Mouse (Mus musculus): ENCODE results near the gene Ttc28. TPM values are rescaled to one million over a fixed set of nuclear protein-coding genes. Genes with fewer than 3 reads are reported as not detected.

Ttc28 gene
- total RNA-seq, 2 experiments from 2014 or later: 3.9 to 4.2 TPM

DNA sequence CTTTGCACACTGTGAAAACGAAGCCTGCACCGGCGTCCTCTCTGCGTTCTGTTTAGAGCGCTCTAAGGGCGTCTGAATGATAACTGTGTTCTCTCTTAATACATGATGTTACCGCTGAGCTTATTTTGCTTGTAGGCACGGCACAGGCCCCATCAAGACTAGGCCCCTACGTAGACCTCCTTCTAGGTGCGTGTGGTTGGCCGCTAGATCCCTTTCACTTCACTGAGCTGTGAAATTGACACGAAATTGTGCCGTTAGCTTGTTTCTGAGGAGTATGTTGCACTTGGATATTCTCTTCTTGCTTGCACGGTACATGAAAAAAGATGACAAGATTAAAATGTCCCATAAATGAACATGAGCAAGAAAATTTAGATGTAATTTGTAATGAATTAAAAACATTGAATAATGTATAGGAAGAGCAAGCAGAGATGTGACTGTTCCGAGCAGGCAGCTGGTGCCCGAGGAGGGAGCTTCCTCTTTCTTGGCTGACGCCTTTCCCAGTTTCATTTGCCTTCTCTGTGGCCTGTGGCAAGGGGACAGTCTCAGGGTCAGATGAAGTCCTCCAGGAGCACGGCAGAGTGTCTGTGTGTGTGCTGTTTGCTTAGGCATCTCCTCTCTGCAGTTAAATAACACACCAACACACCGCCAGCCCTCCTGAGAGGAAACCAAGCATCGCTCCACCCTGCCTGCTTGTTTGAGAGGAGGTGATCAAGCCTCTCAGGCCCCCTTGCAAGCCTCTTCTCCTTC is 261.7 kb downstream of the Ttc28 start:
- no peak for ATAC-seq (replicated peaks; ENCODE audit: low FRiP score, poor library complexity, severe bottlenecking)

GRCm38 (mm10) chr5:111142837-111143236 is 263.2 kb downstream of the Ttc28 start:
- ATAC-seq (replicated peaks; ENCODE audit: low FRiP score, poor library complexity, severe bottlenecking): no peak

- no peak for ATAC-seq (replicated peaks; ENCODE audit: low FRiP score, poor library complexity, severe bottlenecking)
Observed at GRCm38 (mm10) chr5:111144411-111144810, 264.8 kb downstream of the Ttc28 start.

- no peak for ATAC-seq (replicated peaks; ENCODE audit: low FRiP score, poor library complexity, severe bottlenecking)
Observed at GRCm38 (mm10) chr5:111150581-111150980, 271.0 kb downstream of the Ttc28 start.

- no peak for ATAC-seq (replicated peaks; ENCODE audit: low FRiP score, poor library complexity, severe bottlenecking)
Observed at GRCm38 (mm10) chr5:111151882-111152759, 272.5 kb downstream of the Ttc28 start.

- ATAC-seq (replicated peaks; ENCODE audit: low FRiP score, poor library complexity, severe bottlenecking): no peak
Observed at GRCm38 (mm10) chr5:111154586-111154985, 275.0 kb downstream of the Ttc28 start.

- no peak for ATAC-seq (replicated peaks; ENCODE audit: low FRiP score, poor library complexity, severe bottlenecking)
Observed at GRCm38 (mm10) chr5:111155271-111155670, 275.7 kb downstream of the Ttc28 start.

GRCm38 (mm10) chr5:111155928-111156327 is 276.3 kb downstream of the Ttc28 start:
- no peak for ATAC-seq (replicated peaks; ENCODE audit: low FRiP score, poor library complexity, severe bottlenecking)

DNA sequence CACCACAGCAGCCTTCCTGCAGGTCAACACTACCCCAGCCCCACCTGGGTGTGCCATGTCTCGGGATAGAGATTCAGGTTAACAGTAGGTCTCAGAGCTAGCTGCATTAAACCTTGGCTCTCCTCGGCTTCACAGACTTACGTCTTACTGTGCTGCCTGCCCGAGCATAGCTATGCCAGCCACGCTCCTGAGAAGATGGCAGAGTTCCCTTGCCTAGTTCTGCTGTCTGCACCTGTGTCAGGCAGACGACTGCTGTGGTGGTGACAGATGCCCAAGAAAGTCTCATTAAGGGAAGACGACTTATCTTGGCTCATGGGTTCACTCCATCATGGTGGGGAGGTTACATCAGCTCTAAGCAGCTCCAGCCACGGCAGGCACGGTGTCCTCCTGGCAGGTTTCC is 278.7 kb downstream of the Ttc28 start:
- ATAC-seq (replicated peaks; ENCODE audit: low FRiP score, poor library complexity, severe bottlenecking): no peak

GRCm38 (mm10) chr5:111159628-111160321 is 280.2 kb downstream of the Ttc28 start:
- no peak for ATAC-seq (replicated peaks; ENCODE audit: low FRiP score, poor library complexity, severe bottlenecking)

DNA sequence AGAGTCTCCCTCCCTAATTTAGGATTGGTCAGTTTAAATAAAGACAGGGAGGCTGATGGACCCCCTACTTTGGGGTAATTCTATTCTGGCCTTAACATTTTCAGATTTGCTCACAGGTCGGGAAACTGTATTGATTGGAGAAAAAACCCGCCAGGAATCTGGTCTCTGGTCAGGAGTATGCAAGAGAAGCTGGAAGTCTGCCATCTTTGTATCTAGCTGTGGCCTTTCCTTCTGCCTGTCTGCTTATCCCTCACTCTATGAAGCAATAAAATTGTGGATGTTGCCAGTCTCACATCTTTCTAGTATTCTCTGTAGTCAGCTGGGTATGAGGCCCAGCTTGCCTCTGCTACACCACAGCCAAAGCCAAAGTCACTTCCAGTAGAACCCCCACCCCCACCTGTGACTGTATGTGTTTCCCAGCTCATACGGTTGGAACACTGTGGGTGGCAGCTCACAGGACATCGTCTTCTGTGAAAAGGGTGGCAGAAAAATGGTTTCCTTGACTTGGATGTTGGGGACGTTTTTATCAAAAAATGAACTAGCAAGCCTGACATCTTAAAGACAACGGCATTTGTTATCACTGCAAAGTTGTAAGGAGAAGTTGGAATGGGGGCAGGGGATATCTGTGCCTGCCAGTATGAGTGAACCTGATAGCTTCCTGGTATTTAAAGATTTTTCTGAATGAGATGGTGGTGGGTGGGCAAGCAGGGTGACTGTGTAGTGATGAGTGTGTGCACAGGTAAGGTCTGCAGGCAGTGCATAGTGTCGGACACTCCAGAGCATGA is 281.7 kb downstream of the Ttc28 start:
- ATAC-seq (replicated peaks; ENCODE audit: low FRiP score, poor library complexity, severe bottlenecking): no peak

GRCm38 (mm10) chr5:111162857-111163256 is 283.3 kb downstream of the Ttc28 start:
- no peak for ATAC-seq (replicated peaks; ENCODE audit: low FRiP score, poor library complexity, severe bottlenecking)

GRCm38 (mm10) chr5:111163377-111163776 is 283.8 kb downstream of the Ttc28 start:
- no peak for ATAC-seq (replicated peaks; ENCODE audit: low FRiP score, poor library complexity, severe bottlenecking)

GRCm38 (mm10) chr5:111164348-111164920 is 284.8 kb downstream of the Ttc28 start:
- no peak for ATAC-seq (replicated peaks; ENCODE audit: low FRiP score, poor library complexity, severe bottlenecking)

DNA sequence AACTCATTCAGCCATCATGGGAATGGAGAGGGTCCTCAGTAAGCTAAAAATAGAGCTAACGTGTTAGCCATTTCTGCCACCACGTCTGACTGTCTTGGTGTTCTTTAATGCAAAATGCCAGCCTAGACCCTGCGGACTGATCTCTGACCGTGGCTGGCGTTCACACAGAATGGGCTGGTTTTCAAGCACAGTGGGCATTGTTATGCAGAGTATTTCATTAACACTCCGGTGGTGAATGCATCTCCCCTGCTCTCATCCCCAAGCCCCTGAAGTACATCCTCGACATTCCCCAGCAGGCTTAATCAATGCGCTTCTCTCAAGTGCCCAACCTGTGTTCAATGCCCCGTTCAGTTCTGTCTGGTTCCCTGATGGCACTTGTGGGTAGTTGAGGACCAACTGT is 290.8 kb downstream of the Ttc28 start:
- ATAC-seq (replicated peaks; ENCODE audit: low FRiP score, poor library complexity, severe bottlenecking): no peak

GRCm38 (mm10) chr5:111175410-111175809 is 295.8 kb downstream of the Ttc28 start:
- ATAC-seq (replicated peaks; ENCODE audit: low FRiP score, poor library complexity, severe bottlenecking): no peak

- no peak for ATAC-seq (replicated peaks; ENCODE audit: low FRiP score, poor library complexity, severe bottlenecking)
Observed at GRCm38 (mm10) chr5:111175842-111176241, 296.2 kb downstream of the Ttc28 start.

- no peak for ATAC-seq (replicated peaks; ENCODE audit: low FRiP score, poor library complexity, severe bottlenecking)
Observed at GRCm38 (mm10) chr5:111176441-111176840, 296.8 kb downstream of the Ttc28 start.

- ATAC-seq (replicated peaks; ENCODE audit: low FRiP score, poor library complexity, severe bottlenecking): no peak
Observed at GRCm38 (mm10) chr5:111178324-111179076, 298.9 kb downstream of the Ttc28 start.
